Mouse (Mus musculus): ENCODE measurements around the gene Pop4. TPM values are rescaled to one million over a fixed set of nuclear protein-coding genes. Genes with fewer than 3 reads are reported as not detected.

Gene Pop4
- polyA plus RNA-seq (2017; shearing (Covaris generic)): 30.4 TPM

GRCm38 (mm10) chr7:38270703-38271510 lies at the start of gene Pop4:
TSS of gene Pop4 (minus strand) at chr7:38271423.

GRCm38 (mm10) chr7:38227900-38228298 lies 43.3 kb downstream of the Pop4 start, which contains the start of gene Plekhf1:
TSS of gene Plekhf1 (minus strand) at chr7:38228016.

Other genes starting within 250 kb of the Pop4 start
- gene Uri1, start 247.9 kb downstream of the Pop4 start, polyA plus RNA-seq (2017; shearing (Covaris generic)): 17.3 TPM
- 2.1 TPM for gene Ccne1, start 163.9 kb downstream of the Pop4 start, polyA plus RNA-seq (2017; shearing (Covaris generic))
- gene 1600014C10Rik, start 88.2 kb downstream of the Pop4 start, polyA plus RNA-seq (2017; shearing (Covaris generic)): 161 TPM
- 0.63 TPM for gene Plekhf1, start 43.4 kb downstream of the Pop4 start, polyA plus RNA-seq (2017; shearing (Covaris generic))